Mouse (Mus musculus): ENCODE results near the gene Hydin. TPM values are rescaled to one million over a fixed set of nuclear protein-coding genes. Genes with fewer than 3 reads are reported as not detected.

The Hydin gene
- total RNA-seq, 4 experiments from 2014 or later: 0.02 TPM; not detected in 1

GRCm38 (mm10) chr8:110630571-110631071, 363.8 kb downstream of the Hydin start:
- DNase-seq (ENCODE audit: low spot score in 2 of 2): peak; percentile 65 to 68

GRCm38 (mm10) chr8:110631201-110631600, 364.4 kb downstream of the Hydin start:
- DNase-seq (ENCODE audit: low spot score in 2 of 2): no peak

- DNase-seq (ENCODE audit: low spot score in 2 of 2): no peak
These were observed 367.0 kb downstream of the Hydin start for GRCm38 (mm10) chr8:110633814-110634213.

GRCm38 (mm10) chr8:110636182-110636581, 369.4 kb downstream of the Hydin start:
- DNase-seq (ENCODE audit: low spot score in 2 of 2): no peak

GRCm38 (mm10) chr8:110642331-110642730, 375.6 kb downstream of the Hydin start:
- DNase-seq (ENCODE audit: low spot score in 2 of 2): no peak

GRCm38 (mm10) chr8:110643177-110643576, 376.4 kb downstream of the Hydin start:
- DNase-seq (ENCODE audit: low spot score in 2 of 2): no peak

- DNase-seq (ENCODE audit: low spot score in 2 of 2): no peak
These were observed 377.6 kb downstream of the Hydin start for GRCm38 (mm10) chr8:110644422-110644821.

GRCm38 (mm10) chr8:110644901-110645300, 378.1 kb downstream of the Hydin start:
- no peak for DNase-seq (ENCODE audit: low spot score in 2 of 2)

- no peak for DNase-seq (ENCODE audit: low spot score in 2 of 2)
These were observed 378.6 kb downstream of the Hydin start for GRCm38 (mm10) chr8:110645340-110645739.

- DNase-seq (ENCODE audit: low spot score in 2 of 2): peak; percentile 64
These were observed 379.3 kb downstream of the Hydin start for GRCm38 (mm10) chr8:110646064-110646463.

GRCm38 (mm10) chr8:110648577-110648976, 381.8 kb downstream of the Hydin start:
- DNase-seq (ENCODE audit: low spot score in 2 of 2): no peak

GRCm38 (mm10) chr8:110649286-110649685, 382.5 kb downstream of the Hydin start:
- DNase-seq (ENCODE audit: low spot score in 2 of 2): no peak

GRCm38 (mm10) chr8:110650838-110651237, 384.1 kb downstream of the Hydin start:
- no peak for DNase-seq (ENCODE audit: low spot score in 2 of 2)

GRCm38 (mm10) chr8:110651847-110652246, 385.1 kb downstream of the Hydin start:
- DNase-seq (ENCODE audit: low spot score in 2 of 2): no peak

- no peak for DNase-seq (ENCODE audit: low spot score in 2 of 2)
These were observed 387.6 kb downstream of the Hydin start for GRCm38 (mm10) chr8:110654075-110655060.

GRCm38 (mm10) chr8:110655827-110656226, 389.1 kb downstream of the Hydin start:
- DNase-seq (ENCODE audit: low spot score in 2 of 2): no peak

GRCm38 (mm10) chr8:110657661-110658060, 390.9 kb downstream of the Hydin start:
- DNase-seq (ENCODE audit: low spot score in 2 of 2): no peak

Small RNA genes within 50 kb of the gene (microRNA-seq; reads per million reads assigned to microRNA genes)
- gene Gm44489 (not detected), gene Gm47306 (not detected)

Other genes with a start within 250 kb of the Hydin start
- gene Chst4, start 227.2 kb upstream of the Hydin start, total RNA-seq (2022): not detected
- gene Zfp612, start 187.2 kb upstream of the Hydin start, total RNA-seq (2022): 1 to 10 TPM; 4.4 to 7.0 (median 5.8) TPM
- gene Gm21964, start 165.8 kb upstream of the Hydin start, total RNA-seq (2022): not detected
- not detected for gene Gm17720, start 164.2 kb upstream of the Hydin start, total RNA-seq (2022)
- not detected for gene Calb2, start 98.8 kb upstream of the Hydin start, total RNA-seq (2022)
- 1 to 10 TPM; 2.6 to 4.4 (median 3.4) TPM for gene Cmtr2, start 51.3 kb upstream of the Hydin start, total RNA-seq (2022)